Comparison of ENCODE assay signal across 8 mouse cellular contexts in genomic region chr14:51984247-51985231, GRCm38 (mm10). TPM values are rescaled to one million over a fixed set of nuclear protein-coding genes. Genes with fewer than 3 reads are reported as not detected.
DNase-seq lines count a peak whose midpoint lies in the region; ATAC-seq and TF ChIP-seq lines count a peak whose summit lies in the region.

TSS of gene Arhgef40 (plus strand) at chr14:51984719.

- H3K27ac ChIP-seq in MEL (ENCODE audit: control insufficient read depth, low read depth, low read length) = peak within 1 kb of the TSS; percentile 88
- H3K27ac ChIP-seq in forebrain, embryonic 11.5 days (ENCODE audit: low read depth, low read length) = peak within 1 kb of the TSS; percentile 86
- H3K27ac ChIP-seq in lung, embryonic 16.5 days (ENCODE audit: low read length) = peak within 1 kb of the TSS; percentile 97

- no peaks in the 10 kb centered on the region for H3K9me3 ChIP-seq in MEL (replicated peaks; ENCODE audit: insufficient read depth, low read length)
- H3K9me3 ChIP-seq in forebrain, embryonic 11.5 days (ENCODE audit: control insufficient read depth, low read length) = no peaks in the 10 kb centered on the region
- no peaks in the 10 kb centered on the region for H3K9me3 ChIP-seq in lung, embryonic 16.5 days (ENCODE audit: control insufficient read depth, low read length)

- no peaks in the 10 kb centered on the region; the same call in 1 of the 2 replicates for H3K79me2 ChIP-seq in MEL (ENCODE audit: control insufficient read depth, insufficient read depth, low read length, poor library complexity)

- intact Hi-C loops in heart, postnatal 10 days (cut with DNase I) = loop anchor here (5.0 kb wide), 2 partner anchors 52 to 77 kb away; no protein-coding TSS in a partner anchor

- peak; percentile 91 for ATAC-seq in forebrain, embryonic 11.5 days (replicated peaks; ENCODE audit: low FRiP score)
- peak; percentile 88 for ATAC-seq in lung, embryonic 16.5 days (ENCODE audit: low read depth)

- TF ChIP-seq CTCF in MEL (IDR thresholded peaks at IDR 0.05 in 2 of 3, conservative IDR thresholded peaks at IDR 0.05 in 1 of 3; ENCODE audit: control insufficient read depth in 1 of 3, insufficient read depth in 1 of 3, low read depth in 2 of 3, low read length in 3 of 3, poor library complexity in 1 of 3, severe bottlenecking in 1 of 3) = no peak

- TF ChIP-seq RAD21 in MEL (IDR thresholded peaks at IDR 0.05; ENCODE audit: low read depth, low read length) = no peak

- WGBS in forebrain, embryonic 11.5 days = under 1% methylated on average over 50 of the region's 74 CpGs
- WGBS in large intestine, adult 2 months = 2% methylated on average over 68 of the region's 74 CpGs
- WGBS in lung, embryonic 16.5 days = under 1% methylated on average over 61 of the region's 74 CpGs

- H3K4me2 ChIP-seq in forebrain, embryonic 11.5 days (ENCODE audit: low read depth, low read length, severe bottlenecking) = peak within 1 kb of the TSS; percentile 94
- H3K4me2 ChIP-seq in lung, embryonic 16.5 days (ENCODE audit: low read depth, low read length) = peak within 1 kb of the TSS; percentile 79

- peak within 1 kb of the TSS; percentile 84 for H3K9ac ChIP-seq in MEL (ENCODE audit: control insufficient read depth, low read depth, low read length, poor library complexity, severe bottlenecking)
- peak within 1 kb of the TSS; percentile 82 for H3K9ac ChIP-seq in forebrain, embryonic 11.5 days (ENCODE audit: low read length)
- peak within 1 kb of the TSS; percentile 87 for H3K9ac ChIP-seq in lung, embryonic 16.5 days (ENCODE audit: low read length)

- DNase-seq in MEL (ENCODE audit: low read depth, low spot score) = peak; percentile 77
- DNase-seq in c-Kit-positive CD71-positive TER-119-positive erythroid progenitor cells, embryonic 14.5 days (ENCODE audit: low spot score) = peak; percentile 57
- DNase-seq in forebrain, embryonic 11.5 days (ENCODE audit: low spot score) = peak; percentile 93
- peak; percentile 84 to 88 for DNase-seq in heart, postnatal 10 days
- DNase-seq in large intestine, adult 2 months (ENCODE audit: low read depth, low spot score) = no peak
- DNase-seq in ovary, postnatal 10 days (ENCODE audit: low spot score) = peak; percentile 64
- DNase-seq in thymus, postnatal 4 days = peak; percentile 83

- no peaks in the 10 kb centered on the region; a peak in 1 of 4 replicates for H3K27me3 ChIP-seq in MEL (ENCODE audit: control insufficient read depth in 1 of 2, insufficient read depth in 2 of 2, low read length in 2 of 2)
- H3K27me3 ChIP-seq in forebrain, embryonic 11.5 days (ENCODE audit: control insufficient read depth, insufficient read depth, low read length) = no peaks in the 10 kb centered on the region
- no peaks in the 10 kb centered on the region for H3K27me3 ChIP-seq in lung, embryonic 16.5 days (ENCODE audit: control insufficient read depth, insufficient read depth, low read depth, low read length)

- peak in 1 of 2 experiments; percentile 34; a peak in 2 of 4 replicates for TF ChIP-seq POLR2A in MEL (IDR thresholded peaks at IDR 0.05; ENCODE audit: control insufficient read depth in 1 of 2, insufficient read depth in 1 of 2, low read depth in 1 of 2, low read length in 2 of 2, poor library complexity in 1 of 2)

- TF ChIP-seq EP300 in MEL (IDR thresholded peaks at IDR 0.05; ENCODE audit: low read depth in 1 of 2, low read length in 2 of 2) = no peak

- peaks cover 0 to 18% of the 10 kb centered on the region in 2 experiments; a peak in 2 of 4 replicates for H3K36me3 ChIP-seq in MEL (ENCODE audit: control insufficient read depth in 1 of 2, insufficient read depth in 2 of 2, low read length in 2 of 2)
- H3K36me3 ChIP-seq in forebrain, embryonic 11.5 days (ENCODE audit: control insufficient read depth, insufficient read depth, low read length) = peaks cover 7% of the 10 kb centered on the region; the same call in 1 of the 2 replicates
- H3K36me3 ChIP-seq in lung, embryonic 16.5 days (ENCODE audit: control insufficient read depth, insufficient read depth, low read length) = peaks cover 18% of the 10 kb centered on the region

- H3K4me1 ChIP-seq in MEL (ENCODE audit: control insufficient read depth in 1 of 2, insufficient read depth in 2 of 2, low read length in 2 of 2) = peaks cover 2 to 11% of the 10 kb centered on the region in 2 experiments; a peak in 3 of 4 replicates
- H3K4me1 ChIP-seq in forebrain, embryonic 11.5 days (replicated peaks; ENCODE audit: control insufficient read depth, insufficient read depth, low read length) = peaks cover 8% of the 10 kb centered on the region; the same call in 1 of the 2 replicates
- peaks cover 20% of the 10 kb centered on the region; the same call in 1 of the 2 replicates for H3K4me1 ChIP-seq in lung, embryonic 16.5 days (replicated peaks; ENCODE audit: control insufficient read depth, insufficient read depth, low read length)

- H3K4me3 ChIP-seq in MEL (ENCODE audit: control insufficient read depth in 1 of 2, insufficient read depth in 1 of 2, low read depth in 2 of 2, low read length in 2 of 2) = peak within 1 kb of the TSS; percentile 65 to 82
- peak within 1 kb of the TSS; percentile 71 for H3K4me3 ChIP-seq in forebrain, embryonic 11.5 days (ENCODE audit: low read depth, low read length)
- H3K4me3 ChIP-seq in lung, embryonic 16.5 days (ENCODE audit: low read length) = peak within 1 kb of the TSS; percentile 76

TF ChIP-seq in MEL, 35 proteins besides CTCF, POLR2A, EP300 and RAD21:
- TF ChIP-seq E2F4 (IDR thresholded peaks at IDR 0.05; ENCODE audit: borderline replicate concordance, low read depth, low read length) (0 out of 2 replicates have a peak, but pooled peaks have one; percentile 24), POLR2AphosphoS5 (IDR thresholded peaks at IDR 0.05; ENCODE audit: borderline replicate concordance, low read depth, low read length) (no peak), ETS1 (IDR thresholded peaks at IDR 0.05; ENCODE audit: low read depth, low read length) (no peak), CHD2 (IDR thresholded peaks at IDR 0.05; ENCODE audit: low read length) (no peak), NELFE (IDR thresholded peaks at IDR 0.05; ENCODE audit: low read depth, low read length) (peak; percentile 39), ZMIZ1 (IDR thresholded peaks at IDR 0.05; ENCODE audit: low read depth, low read length) (0 out of 2 replicates have a peak, but pooled peaks have one; percentile 38), MAFK (IDR thresholded peaks at IDR 0.05; ENCODE audit: borderline replicate concordance, low read depth, low read length) (no peak), ELF1 (IDR thresholded peaks at IDR 0.05; ENCODE audit: low read depth, low read length) (0 out of 2 replicates have a peak, but pooled peaks have one; percentile 14), MAZ (IDR thresholded peaks at IDR 0.05; ENCODE audit: low read depth, low read length) (no peak)

RNA-seq across cellular contexts. Expression of gene Arhgef40, which starts in this region (rescaled TPM):
- 6.4 and 9.9 TPM in 2 replicates for total RNA-seq in MEL (2012; rRNA removed)
- polyA plus RNA-seq in MEL (2012; ENCODE audit: insufficient read depth in 1 of 2, insufficient read length in 2 of 2, low read depth in 1 of 2, low replicate concordance in 2 of 2, missing spikeins in 1 of 2) = 100 to 1,000 TPM in 1 of 2 experiments, 10 to 100 TPM in 1; 37.5 to 150 TPM
- polyA plus RNA-seq in forebrain, embryonic 11.5 days (2014; fragmentation: Nextera tagmentation; extraction: Ambion mirVana) = 93.3 and 99.7 TPM in 2 replicates
- 10 to 100 TPM; 52.7 to 57.9 TPM for total RNA-seq in heart, postnatal 10 days (2021)
- polyA plus RNA-seq in large intestine, adult 2 months (2012; rRNA removed) = 21.2 and 22.0 TPM in 2 replicates
- 95.0 and 98.4 TPM in 2 replicates for polyA plus RNA-seq in lung, embryonic 16.5 days (2015; fragmentation: Nextera tagmentation; extraction: Ambion mirVana)
